Mouse (Mus musculus) urinary bladder, adult 18-20 months (tissue): ENCODE results near the gene Atrip.

Experiments
- DNase-seq, 2 experiments: peaks; one replicate each; pipeline ENCODE4 v3.0.0; 2022; ENCODE audit warnings: low spot score in 2 of 2, mixed read lengths in 2 of 2

The Atrip gene

GRCm38 (mm10) chr9:109097831-109098230, 23.9 kb upstream of the Atrip start:
- DNase-seq = no peak

GRCm38 (mm10) chr9:109097291-109097690, 23.4 kb upstream of the Atrip start:
- DNase-seq = no peak

- DNase-seq = no peak
These were observed 22.9 kb upstream of the Atrip start for GRCm38 (mm10) chr9:109096856-109097255.

GRCm38 (mm10) chr9:109096251-109096661, 22.3 kb upstream of the Atrip start:
- no peak for DNase-seq

- peak in 1 of 2 experiments; percentile 70 for DNase-seq
These were observed 21.4 kb upstream of the Atrip start, which contains the start of gene Plxnb1 for GRCm38 (mm10) chr9:109095137-109095982. Plxnb1 (plus strand) TSS chr9:109095389.

DNA sequence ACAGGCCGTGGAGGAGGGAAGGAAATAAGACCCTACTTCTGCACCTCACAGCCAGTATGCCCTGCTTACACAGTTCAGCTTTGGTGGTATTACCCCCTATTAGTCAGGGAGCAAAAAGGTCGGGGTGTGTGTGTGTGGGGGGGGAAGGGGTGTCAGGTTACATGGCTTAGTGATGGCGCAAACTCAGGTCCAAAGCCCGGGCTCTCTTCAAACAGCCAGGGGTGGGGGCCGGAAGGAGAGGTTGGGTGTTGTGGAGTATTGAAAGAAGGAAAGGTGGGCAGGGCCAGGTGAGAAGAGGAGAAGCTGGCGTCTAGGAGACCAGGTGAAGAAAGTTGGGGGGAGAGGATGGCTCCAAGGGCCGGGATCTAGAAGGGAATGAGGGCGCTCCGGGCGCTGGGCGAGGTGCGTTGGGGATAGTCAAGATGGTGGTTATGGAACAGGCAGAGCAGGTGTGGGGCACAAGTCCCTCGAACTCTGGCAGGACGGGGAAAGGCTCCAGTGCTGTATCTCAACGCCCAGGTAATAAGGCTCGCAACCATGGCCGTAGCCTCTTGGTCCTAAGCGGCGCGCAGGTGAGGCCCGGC, 20.7 kb upstream of the Atrip start:
- peak; percentile 55 to 63 for DNase-seq

- DNase-seq = no peak
These were observed 20.0 kb upstream of the Atrip start for GRCm38 (mm10) chr9:109093786-109094552.

DNA sequence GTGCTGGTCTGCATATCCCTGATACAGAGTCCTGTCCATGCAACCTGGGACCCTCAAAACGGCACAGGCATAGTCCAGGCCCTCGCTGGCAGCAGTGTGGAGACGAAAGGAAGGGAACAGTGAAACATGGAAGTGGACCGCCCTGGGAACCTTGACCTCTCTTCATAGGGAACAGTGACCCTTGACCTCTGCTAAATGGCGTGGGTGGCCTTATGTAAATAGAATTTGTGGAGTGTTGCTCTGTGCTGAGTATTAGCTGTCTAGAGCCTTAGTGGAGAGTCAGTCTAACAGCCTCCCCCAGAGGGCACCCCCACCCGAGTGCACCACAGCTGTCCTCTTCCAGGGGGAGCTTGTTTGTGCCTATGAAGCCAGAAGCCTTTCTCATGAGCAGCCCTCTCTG, 18.9 kb upstream of the Atrip start:
- no peak for DNase-seq

GRCm38 (mm10) chr9:109091802-109092201, 17.9 kb upstream of the Atrip start:
- peak in 1 of 2 experiments; percentile 43 for DNase-seq

DNA sequence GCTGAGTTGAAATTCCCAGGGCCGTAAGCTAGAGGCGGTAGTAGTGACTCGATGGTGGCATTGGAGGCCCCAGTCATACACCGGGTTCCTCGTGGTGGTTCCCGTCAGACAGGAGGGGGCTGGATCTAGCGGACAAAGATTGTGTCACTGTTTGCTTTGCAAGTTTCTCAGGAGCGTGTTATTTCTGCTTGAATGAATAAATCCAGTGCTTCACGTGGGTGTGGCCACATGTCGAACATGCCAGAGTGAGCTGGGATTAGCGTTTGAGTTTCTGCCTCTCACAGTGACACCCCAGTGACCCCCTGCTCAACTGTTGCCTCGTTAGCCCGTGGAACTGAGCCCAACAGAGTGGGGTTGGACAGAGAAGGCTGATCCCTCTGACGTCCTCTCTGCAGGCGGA, 16.5 kb upstream of the Atrip start:
- DNase-seq = peak; percentile 50 to 64

DNA sequence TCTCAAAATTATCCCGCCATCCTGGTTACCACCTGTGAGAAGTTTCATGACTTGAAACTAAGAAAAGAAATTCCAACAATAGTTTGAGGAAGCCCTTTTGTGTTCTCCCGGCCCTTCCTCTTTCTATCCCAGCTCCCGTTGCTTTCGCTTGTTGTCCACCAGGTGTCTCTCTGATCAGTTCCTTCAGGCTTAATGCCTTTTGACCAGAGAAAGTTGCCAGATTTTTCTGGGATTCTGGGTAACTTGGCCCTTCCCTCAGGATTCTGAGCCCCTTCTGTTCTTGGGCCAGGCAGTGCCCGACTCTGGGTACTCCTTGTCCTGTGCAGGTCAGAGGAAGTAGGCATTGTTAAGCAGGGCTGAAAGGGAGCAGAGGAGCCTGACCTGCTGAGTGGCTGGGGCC, 14.1 kb upstream of the Atrip start:
- DNase-seq = no peak

DNA sequence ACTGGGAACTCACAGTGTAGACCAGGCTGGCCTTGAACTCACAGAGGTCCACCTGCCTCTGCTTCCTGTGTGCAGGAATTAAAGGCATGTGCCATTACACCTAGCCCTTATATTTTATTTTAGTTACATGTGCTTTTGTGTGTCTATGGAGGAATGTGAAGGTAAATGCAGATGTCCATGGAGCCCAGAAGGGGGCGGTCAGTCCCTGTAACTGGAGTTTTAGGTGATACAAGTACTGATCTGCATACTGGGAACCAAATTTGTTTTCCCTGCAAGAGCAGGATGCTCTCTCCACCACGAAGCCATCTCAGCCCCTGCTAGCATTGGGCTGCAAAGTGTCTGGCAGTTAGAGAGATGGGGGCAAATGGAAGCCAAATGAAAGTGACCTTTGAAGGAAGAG, 11.0 kb upstream of the Atrip start:
- no peak for DNase-seq

GRCm38 (mm10) chr9:109082124-109082800, 8.3 kb upstream of the Atrip start, which contains the start of the genes Ccdc51 and Tma7:
Ccdc51 (plus strand) TSS chr9:109082493.
Tma7 (minus strand) TSS chr9:109082587.
- DNase-seq = peak; percentile 68 to 72

DNA sequence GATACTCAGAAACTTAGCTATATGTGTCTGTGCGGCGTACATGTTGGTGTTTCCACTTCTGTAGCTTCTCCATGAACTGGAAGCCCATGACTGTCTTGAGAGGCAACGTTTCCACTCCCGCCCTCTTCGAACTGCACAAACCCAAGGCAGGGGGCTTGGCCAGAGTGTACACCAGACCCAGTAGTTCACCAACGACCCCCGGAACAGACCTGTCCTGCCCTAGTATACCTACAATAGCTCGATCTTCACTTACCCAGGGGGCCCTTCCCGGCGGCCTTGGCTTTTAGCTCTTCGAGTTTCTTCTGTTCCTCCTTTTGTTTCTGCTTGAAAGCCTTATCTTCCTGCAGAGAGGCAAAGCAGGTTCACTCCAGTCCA, 7.8 kb upstream of the Atrip start:
- DNase-seq = no peak

GRCm38 (mm10) chr9:109080516-109080915, 6.6 kb upstream of the Atrip start:
- DNase-seq = no peak

DNA sequence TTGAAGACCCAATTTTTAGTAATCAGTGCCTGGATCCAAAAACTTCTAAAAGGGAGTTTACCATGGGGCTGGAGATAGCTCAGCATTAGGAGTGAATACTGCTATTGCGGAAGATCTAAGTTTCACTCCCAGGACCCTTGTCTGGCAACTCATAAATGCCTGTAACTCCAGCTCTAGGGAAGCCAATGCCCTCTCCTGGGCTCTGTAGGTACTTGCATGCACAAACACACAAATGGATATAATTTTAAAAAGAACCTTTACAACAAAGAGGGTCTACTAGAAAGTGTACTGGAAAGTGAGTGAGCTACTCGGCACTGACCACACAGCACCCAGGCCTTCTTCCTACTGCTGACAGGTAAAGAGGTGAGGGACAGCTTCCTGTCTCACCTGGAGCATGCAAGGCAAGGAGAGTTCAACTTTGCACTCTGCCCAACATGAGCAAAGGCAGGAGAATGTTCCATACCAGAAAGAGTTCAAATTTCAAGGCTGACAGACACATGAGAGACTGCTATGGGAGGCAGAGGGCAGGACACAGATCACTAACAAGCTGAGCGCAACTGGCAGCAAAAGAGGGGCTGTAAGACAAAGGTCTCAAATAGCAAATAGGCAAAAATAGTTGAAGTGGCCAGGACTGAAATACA, 5.7 kb downstream of the Atrip start:
- no peak for DNase-seq

DNA sequence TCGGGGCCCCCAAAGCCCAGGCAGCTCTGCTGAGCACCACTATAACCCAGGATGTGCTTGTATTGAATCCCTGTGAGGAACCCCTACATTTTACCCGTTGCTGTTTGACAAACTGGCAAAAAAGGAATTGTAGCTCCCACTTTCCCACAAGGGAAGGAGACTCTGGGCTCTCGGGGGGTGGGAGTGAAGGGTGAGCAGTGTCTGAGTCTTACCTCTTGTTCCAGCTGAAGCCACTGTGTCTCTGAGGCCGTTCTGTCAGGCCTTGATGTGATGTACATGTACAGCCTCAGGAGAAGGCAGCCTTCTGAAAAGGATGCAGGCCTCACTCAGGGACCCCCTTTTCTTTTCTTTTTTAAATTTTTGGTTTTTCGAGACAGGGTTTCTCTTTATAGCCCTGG, 13.0 kb downstream of the Atrip start:
- no peak for DNase-seq

GRCm38 (mm10) chr9:109060184-109060897, 13.6 kb downstream of the Atrip start:
- DNase-seq = no peak

DNA sequence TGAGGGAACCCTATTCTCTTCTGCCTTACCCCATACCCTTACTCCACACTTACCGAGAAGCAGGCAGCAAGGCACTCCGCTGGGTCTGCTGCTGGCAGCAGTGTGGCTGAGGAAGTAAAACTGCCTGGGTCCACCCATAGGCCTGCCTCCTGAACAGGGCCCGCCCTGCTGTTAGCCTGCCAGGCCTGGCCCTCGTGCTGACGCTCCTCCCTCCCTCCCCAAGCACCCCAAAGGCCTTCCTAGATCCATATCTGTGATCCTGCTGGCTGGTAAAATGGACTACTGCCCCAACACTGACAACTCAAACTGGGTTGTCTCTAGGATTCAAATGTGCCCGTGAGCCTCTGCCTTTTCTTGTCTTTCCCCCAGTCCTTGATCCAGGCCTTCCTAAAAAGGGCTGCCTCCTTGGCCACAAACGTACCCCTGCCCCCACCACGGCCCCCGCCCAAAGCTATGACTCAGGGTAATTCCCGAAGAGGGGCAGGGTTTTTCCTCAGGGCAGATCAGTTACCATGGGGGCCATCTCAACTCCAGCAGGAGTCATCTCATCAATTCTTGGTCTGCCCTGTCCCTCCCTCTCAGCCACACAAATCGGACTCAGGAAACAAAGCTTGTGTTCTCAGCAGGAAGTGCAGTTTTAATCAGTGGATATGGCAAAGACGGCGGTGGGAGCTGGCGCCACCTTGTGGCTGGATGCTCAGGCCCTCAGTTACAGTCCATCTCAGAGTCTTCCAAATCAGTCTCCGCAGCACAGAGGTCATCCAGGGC, 14.6 kb downstream of the Atrip start, which contains the start of gene Trex1:
Trex1 (minus strand) TSS at position 599 of the 768 bp plus-strand sequence.
- DNase-seq = peak; percentile 77 to 90
